Mouse (Mus musculus): Measurements from ENCODE around the gene Map4k2. TPM values are rescaled to one million over a fixed set of nuclear protein-coding genes. Genes with fewer than 3 reads are reported as not detected.
A peak's percentile ranks its signal among the peaks of the same experiment; 100 is the strongest.

The Map4k2 gene
- polyA plus RNA-seq, 1 experiment from 2014 or later = 14.1 TPM

- no peak for ATAC-seq (ENCODE audit: insufficient number of reproducible peaks, low FRiP score)
- Histone ChIP-seq H3K9ac (no peak overlapping the region), H3K27ac (ENCODE audit: poor library complexity, severe bottlenecking) (no peak overlapping the region), H3K9me3 (replicated peaks) (no peaks in the 10 kb centered on the region), H3K4me2 (no peak overlapping the region), H3K36me3 (peaks cover 96% of the 10 kb centered on the region), H3K4me1 (replicated peaks) (peaks cover 9% of the 10 kb centered on the region; the same call in 1 of the 2 replicates), H3K27me3 (replicated peaks) (no peaks in the 10 kb centered on the region), H3K4me3 (no peak overlapping the region)
- 75% methylated on average over 14 of the region's 14 CpGs for WGBS
Observed at GRCm38 (mm10) chr19:6315573-6315972, 25.4 kb upstream of the Map4k2 start.

- 86% methylated on average over 12 of the region's 12 CpGs for WGBS
- ATAC-seq (ENCODE audit: insufficient number of reproducible peaks, low FRiP score) = no peak
- H3K4me3 ChIP-seq = no peak overlapping the region
- no peaks in the 10 kb centered on the region for H3K9me3 ChIP-seq (replicated peaks)
- no peak overlapping the region for H3K27ac ChIP-seq (ENCODE audit: poor library complexity, severe bottlenecking)
- no peak overlapping the region for H3K9ac ChIP-seq
- H3K36me3 ChIP-seq = peaks cover 90% of the 10 kb centered on the region
- H3K4me1 ChIP-seq (replicated peaks) = peaks cover 28% of the 10 kb centered on the region
- no peak overlapping the region for H3K4me2 ChIP-seq
- no peaks in the 10 kb centered on the region for H3K27me3 ChIP-seq (replicated peaks)
Observed at GRCm38 (mm10) chr19:6318145-6318544, 22.8 kb upstream of the Map4k2 start.

GRCm38 (mm10) chr19:6321358-6321757 is 19.6 kb upstream of the Map4k2 start:
- H3K36me3 ChIP-seq = peaks cover 74% of the 10 kb centered on the region
- ATAC-seq (ENCODE audit: insufficient number of reproducible peaks, low FRiP score) = no peak
- 51% methylated on average over 8 of the region's 8 CpGs for WGBS
- H3K4me2 ChIP-seq = no peak overlapping the region
- no peaks in the 10 kb centered on the region for H3K27me3 ChIP-seq (replicated peaks)
- H3K9ac ChIP-seq = 0 out of 2 replicates have a peak overlapping the region, but pooled peaks have one; percentile 5
- peaks cover 27% of the 10 kb centered on the region for H3K4me1 ChIP-seq (replicated peaks)
- H3K27ac ChIP-seq (ENCODE audit: poor library complexity, severe bottlenecking) = no peak overlapping the region
- no peak overlapping the region for H3K4me3 ChIP-seq
- no peaks in the 10 kb centered on the region for H3K9me3 ChIP-seq (replicated peaks)

DNA sequence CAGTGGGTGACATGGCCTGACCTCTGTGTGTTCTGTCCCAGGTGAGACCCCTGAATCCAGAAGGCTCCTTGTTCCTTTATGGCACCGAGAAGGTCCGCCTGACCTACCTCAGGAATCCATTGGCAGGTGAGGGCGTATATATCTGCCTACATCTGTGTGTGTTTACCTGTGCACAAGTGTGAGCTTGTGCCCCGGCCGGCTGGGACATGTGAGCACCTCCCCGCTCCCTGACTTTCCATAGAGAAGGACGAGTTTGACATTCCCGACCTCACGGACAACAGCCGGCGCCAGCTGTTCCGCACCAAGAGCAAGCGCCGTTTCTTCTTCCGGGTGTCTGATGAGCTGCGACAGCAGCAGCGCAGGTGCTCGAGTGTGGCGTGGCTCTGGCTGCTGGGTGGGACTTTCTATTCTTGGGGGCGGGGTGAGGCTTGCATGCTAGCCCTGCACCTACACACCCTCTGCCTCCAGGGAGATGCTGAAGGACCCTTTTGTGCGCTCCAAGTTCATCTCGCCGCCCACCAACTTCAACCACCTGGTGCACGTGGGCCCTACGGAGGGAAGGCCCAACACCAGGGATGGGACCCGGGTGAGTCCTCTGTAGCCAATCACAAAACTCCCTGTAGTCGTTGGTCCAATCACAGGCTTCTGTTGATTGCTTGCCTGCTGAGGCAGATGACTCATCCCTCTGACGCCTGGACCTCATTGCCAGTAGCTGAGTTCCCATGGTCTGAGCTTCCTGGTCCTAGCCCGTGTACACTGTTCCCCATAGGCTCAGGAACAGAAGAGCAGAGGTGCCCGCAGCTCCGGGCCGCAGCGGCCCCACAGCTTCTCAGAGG is 18.9 kb upstream of the Map4k2 start:
- Histone ChIP-seq H3K27ac (ENCODE audit: poor library complexity, severe bottlenecking) (no peak overlapping the region), H3K9me3 (replicated peaks) (no peaks in the 10 kb centered on the region), H3K9ac (peak overlapping the region; percentile 5; the same call in 1 of the 2 replicates), H3K36me3 (peaks cover 68% of the 10 kb centered on the region), H3K27me3 (replicated peaks) (no peaks in the 10 kb centered on the region), H3K4me2 (no peak overlapping the region), H3K4me1 (replicated peaks) (peaks cover 20% of the 10 kb centered on the region), H3K4me3 (no peak overlapping the region)
- no peak for ATAC-seq (ENCODE audit: insufficient number of reproducible peaks, low FRiP score)
- WGBS = 74% methylated on average over 33 of the region's 33 CpGs

DNA sequence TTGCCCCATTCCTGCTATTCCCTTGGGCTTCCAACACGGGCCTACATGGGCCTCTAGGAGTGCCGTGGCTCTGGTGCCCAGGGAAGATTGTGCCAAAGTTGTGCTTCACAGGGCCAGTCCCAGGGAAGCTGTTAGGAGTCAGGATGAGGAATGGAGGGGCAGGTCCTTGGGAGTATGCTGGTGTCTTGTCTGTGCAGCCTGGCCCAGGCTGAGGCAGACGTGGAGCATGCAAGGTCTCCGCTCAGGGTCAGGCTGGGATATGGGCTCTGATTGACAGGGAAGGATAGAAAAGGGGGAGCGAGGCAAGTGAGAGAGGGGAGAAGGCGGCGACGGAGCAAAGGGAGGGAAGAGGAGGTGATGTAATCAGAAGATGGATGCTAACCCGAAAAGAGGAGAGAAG is 16.2 kb upstream of the Map4k2 start:
- Histone ChIP-seq H3K9me3 (replicated peaks) (no peaks in the 10 kb centered on the region), H3K9ac (no peak overlapping the region), H3K27me3 (replicated peaks) (no peaks in the 10 kb centered on the region), H3K36me3 (peaks cover 41% of the 10 kb centered on the region), H3K4me3 (no peak overlapping the region), H3K4me2 (no peak overlapping the region), H3K4me1 (replicated peaks) (peaks cover 19% of the 10 kb centered on the region), H3K27ac (ENCODE audit: poor library complexity, severe bottlenecking) (no peak overlapping the region)
- no peak for ATAC-seq (ENCODE audit: insufficient number of reproducible peaks, low FRiP score)
- 73% methylated on average over 9 of the region's 9 CpGs for WGBS

DNA sequence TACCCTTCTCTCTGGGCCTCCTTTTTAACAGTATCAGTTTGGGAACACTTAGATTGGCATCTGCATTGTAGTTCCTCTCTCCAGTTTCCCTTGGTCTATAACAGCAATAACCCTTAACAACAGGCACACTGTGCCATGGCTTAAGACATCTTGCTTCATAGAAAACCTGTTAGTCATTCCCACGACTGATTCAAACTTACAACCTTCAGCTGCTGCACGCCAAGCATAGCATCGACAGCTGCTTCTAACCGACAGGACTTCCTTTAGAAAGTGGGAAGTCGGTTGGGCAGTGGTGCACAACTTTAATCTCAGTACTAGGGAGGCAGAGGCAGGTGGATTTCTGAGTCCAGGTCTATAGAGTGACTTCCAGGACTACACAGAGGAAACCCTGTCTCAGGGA is 9.8 kb upstream of the Map4k2 start:
- Histone ChIP-seq H3K4me1 (replicated peaks) (peaks cover 21% of the 10 kb centered on the region), H3K4me3 (0 out of 2 replicates have a peak overlapping the region, but pooled peaks have one; percentile 3), H3K4me2 (peak overlapping the region; percentile 48), H3K36me3 (peaks cover under 1% of the 10 kb centered on the region), H3K9me3 (replicated peaks) (no peaks in the 10 kb centered on the region), H3K27ac (ENCODE audit: poor library complexity, severe bottlenecking) (no peak overlapping the region), H3K27me3 (replicated peaks) (no peaks in the 10 kb centered on the region), H3K9ac (peak overlapping the region; percentile 11; the same call in 1 of the 2 replicates)
- WGBS = 44% methylated on average over 5 of the region's 5 CpGs
- ATAC-seq (ENCODE audit: insufficient number of reproducible peaks, low FRiP score) = no peak

DNA sequence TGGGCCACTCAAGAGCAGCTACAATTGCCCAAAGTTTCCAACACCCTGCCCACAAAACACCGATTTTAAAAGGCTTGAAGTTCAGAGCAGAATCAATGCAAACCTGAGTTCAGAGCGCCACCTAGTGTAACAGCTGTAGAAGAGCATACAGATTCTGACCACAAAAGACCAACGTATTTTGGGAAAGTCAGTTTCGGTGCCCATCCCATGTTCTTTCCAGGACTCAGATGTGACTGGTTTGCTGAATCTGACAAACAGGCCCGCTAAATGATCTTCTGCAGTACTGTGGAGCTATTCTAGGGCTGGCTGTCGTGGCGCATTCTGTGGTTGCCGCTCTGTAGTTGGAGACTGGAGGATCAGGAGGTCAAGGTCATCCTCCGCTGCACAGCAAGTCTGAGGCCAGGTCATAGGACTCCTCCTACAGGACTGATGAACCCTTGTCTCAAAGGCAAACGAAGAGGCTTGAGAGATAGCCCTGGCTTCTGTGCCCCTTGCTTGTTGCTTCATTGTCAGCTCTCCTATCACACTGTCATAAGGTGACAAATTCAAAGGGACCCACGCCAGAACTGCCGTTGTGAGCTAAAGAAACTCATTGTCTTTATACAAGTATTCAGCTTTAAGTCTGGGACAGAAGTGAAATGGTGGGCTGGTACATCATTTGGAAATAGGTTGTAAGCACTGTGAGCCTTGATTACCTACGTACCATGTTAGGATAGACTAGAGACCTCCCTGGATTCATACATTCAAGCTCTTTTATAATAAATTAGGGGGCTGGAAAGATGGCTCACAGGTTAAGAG is 9.0 kb upstream of the Map4k2 start:
- Histone ChIP-seq H3K36me3 (peaks cover 3% of the 10 kb centered on the region), H3K27me3 (replicated peaks) (no peaks in the 10 kb centered on the region), H3K9me3 (replicated peaks) (no peaks in the 10 kb centered on the region), H3K4me1 (replicated peaks) (peaks cover 28% of the 10 kb centered on the region), H3K9ac (peak overlapping the region; percentile 11), H3K27ac (ENCODE audit: poor library complexity, severe bottlenecking) (no peak overlapping the region), H3K4me2 (peak overlapping the region; percentile 48), H3K4me3 (peak overlapping the region; percentile 3; the same call in 1 of the 2 replicates)
- ATAC-seq (ENCODE audit: insufficient number of reproducible peaks, low FRiP score) = no peak
- 19% methylated on average over 13 of the region's 13 CpGs for WGBS

DNA sequence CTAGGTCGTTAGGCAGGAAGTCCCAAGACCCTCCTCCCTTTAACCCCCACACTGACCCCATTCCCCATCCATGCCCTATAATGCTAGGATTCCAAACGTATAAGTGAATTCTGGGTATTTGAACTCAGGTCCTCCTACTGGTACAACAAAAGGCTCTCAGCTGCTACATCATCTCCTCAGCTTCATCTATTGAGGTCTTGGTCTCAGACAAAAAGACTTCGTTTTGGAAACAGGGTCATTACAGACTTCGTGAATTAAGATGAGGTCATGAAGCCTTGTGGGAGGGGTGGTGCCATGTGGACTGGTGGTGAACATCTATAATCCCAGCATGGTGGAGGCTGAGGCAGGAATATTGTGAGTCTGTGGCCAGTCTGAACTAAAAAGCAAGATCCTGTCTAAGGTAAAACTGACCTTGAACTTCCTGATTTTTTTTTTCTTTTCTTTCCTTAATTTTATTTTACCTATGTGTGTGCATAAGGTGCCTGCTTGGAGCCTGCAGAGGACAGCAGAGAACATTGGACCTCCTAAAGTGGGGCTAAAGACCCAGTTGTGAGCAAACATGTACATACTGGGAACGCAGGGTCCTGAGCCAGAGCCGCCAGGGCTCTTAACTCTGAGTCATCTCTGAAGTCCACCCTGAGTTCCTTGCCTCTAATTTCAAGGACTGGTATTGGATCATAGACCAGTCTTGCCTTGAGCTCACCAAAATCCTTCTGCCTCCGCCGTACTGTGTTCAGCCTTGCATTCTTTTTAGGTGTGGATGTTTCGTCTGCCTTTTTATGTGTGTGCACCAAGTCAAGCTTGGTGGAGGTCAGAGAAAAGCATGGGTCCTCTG is 7.0 kb upstream of the Map4k2 start:
- Histone ChIP-seq H3K4me3 (peak overlapping the region; percentile 87), H3K9ac (peak overlapping the region; percentile 23; the same call in 1 of the 2 replicates), H3K4me1 (replicated peaks) (peaks cover 33% of the 10 kb centered on the region), H3K4me2 (peak overlapping the region; percentile 96), H3K27me3 (replicated peaks) (no peaks in the 10 kb centered on the region), H3K9me3 (replicated peaks) (no peaks in the 10 kb centered on the region), H3K36me3 (peaks cover 24% of the 10 kb centered on the region), H3K27ac (ENCODE audit: poor library complexity, severe bottlenecking) (peak overlapping the region; percentile 59)
- WGBS = 67% methylated on average over 9 of the region's 9 CpGs
- 0 out of 2 replicates have a peak, but pooled peaks have one; percentile 1 for ATAC-seq (ENCODE audit: insufficient number of reproducible peaks, low FRiP score)

GRCm38 (mm10) chr19:6334673-6335457 is 6.1 kb upstream of the Map4k2 start, which contains the start of gene Men1:
Gene Men1 (plus strand): TSS chr19:6334979.
- H3K27me3 ChIP-seq (replicated peaks) = no peaks in the 10 kb centered on the region
- H3K9me3 ChIP-seq (replicated peaks) = no peaks in the 10 kb centered on the region
- H3K4me2 ChIP-seq = peak within 1 kb of the TSS; percentile 96
- peak; percentile 87 for ATAC-seq (ENCODE audit: insufficient number of reproducible peaks, low FRiP score)
- H3K4me1 ChIP-seq (replicated peaks) = peaks cover 33% of the 10 kb centered on the region
- H3K27ac ChIP-seq (ENCODE audit: poor library complexity, severe bottlenecking) = peak within 1 kb of the TSS; percentile 68
- H3K9ac ChIP-seq = peak within 1 kb of the TSS; percentile 94
- 1% methylated on average over 43 of the region's 43 CpGs for whole genome bisulfite sequencing
- peak within 1 kb of the TSS; percentile 87 for H3K4me3 ChIP-seq
- H3K36me3 ChIP-seq = peaks cover 33% of the 10 kb centered on the region

GRCm38 (mm10) chr19:6335458-6335827 is 5.5 kb upstream of the Map4k2 start:
- Histone ChIP-seq H3K27me3 (replicated peaks) (no peaks in the 10 kb centered on the region), H3K4me3 (peak overlapping the region; percentile 87), H3K4me1 (replicated peaks) (peaks cover 38% of the 10 kb centered on the region), H3K9me3 (replicated peaks) (no peaks in the 10 kb centered on the region), H3K4me2 (peak overlapping the region; percentile 96), H3K9ac (peak overlapping the region; percentile 94), H3K27ac (ENCODE audit: poor library complexity, severe bottlenecking) (peak overlapping the region; percentile 68), H3K36me3 (peaks cover 37% of the 10 kb centered on the region)
- under 1% methylated on average over 24 of the region's 25 CpGs for WGBS
- ATAC-seq (ENCODE audit: insufficient number of reproducible peaks, low FRiP score) = no peak
